Mouse (Mus musculus) CH12F3 (cell line): ENCODE results near the gene Wdr18.

Source experiments
- in situ Hi-C: fragments of 300-500 bp; cut with MboI; formaldehyde crosslinking; loops from 2 replicates; pipeline ENCODE4 v1.14.3; 2020; ENCODE audit warnings: low sequenced_read_pairs

Gene Wdr18

GRCm38 (mm10) chr10:79991099-79991498, 31.1 kb downstream of the Wdr18 start:
- in situ Hi-C loops = no loop called here

GRCm38 (mm10) chr10:79991548-79991947, 31.6 kb downstream of the Wdr18 start:
- in situ Hi-C loops = no loop called here

GRCm38 (mm10) chr10:79994397-79995115, 34.6 kb downstream of the Wdr18 start:
- in situ Hi-C loops = no loop called here

- in situ Hi-C loops = no loop called here
Measured at GRCm38 (mm10) chr10:79995636-79996035, 35.7 kb downstream of the Wdr18 start.

- in situ Hi-C loops = no loop called here
Measured at GRCm38 (mm10) chr10:79996272-79997033, 36.5 kb downstream of the Wdr18 start, which contains the start of gene Abca7. Gene Abca7, plus strand, starts transcription at chr10:79996494.

- in situ Hi-C loops = no loop called here
Measured at GRCm38 (mm10) chr10:79997034-79997760, 37.2 kb downstream of the Wdr18 start.

GRCm38 (mm10) chr10:79997819-79998218, 37.9 kb downstream of the Wdr18 start:
- in situ Hi-C loops = no loop called here

GRCm38 (mm10) chr10:80001945-80002344, 42.0 kb downstream of the Wdr18 start:
- in situ Hi-C loops = no loop called here

- in situ Hi-C loops = no loop called here
Measured at GRCm38 (mm10) chr10:80002829-80003228, 42.9 kb downstream of the Wdr18 start.

GRCm38 (mm10) chr10:80003374-80004232, 43.7 kb downstream of the Wdr18 start:
- in situ Hi-C loops = no loop called here

GRCm38 (mm10) chr10:80004233-80004705, 44.3 kb downstream of the Wdr18 start:
- in situ Hi-C loops = no loop called here

- in situ Hi-C loops = no loop called here
Measured at GRCm38 (mm10) chr10:80011740-80012139, 51.8 kb downstream of the Wdr18 start.

- in situ Hi-C loops = no loop called here
Measured at GRCm38 (mm10) chr10:80013609-80014008, 53.7 kb downstream of the Wdr18 start.

- in situ Hi-C loops = no loop called here
Measured at GRCm38 (mm10) chr10:80014484-80015290, 54.7 kb downstream of the Wdr18 start.

- in situ Hi-C loops = no loop called here
Measured at GRCm38 (mm10) chr10:80015583-80015982, 55.6 kb downstream of the Wdr18 start.

GRCm38 (mm10) chr10:80016511-80016910, 56.6 kb downstream of the Wdr18 start, which contains the start of gene Arhgap45:
Gene Arhgap45, plus strand, starts transcription at chr10:80016653.
- in situ Hi-C loops = no loop called here

- in situ Hi-C loops = no loop called here
Measured at GRCm38 (mm10) chr10:80016931-80017330, 57.0 kb downstream of the Wdr18 start.

- in situ Hi-C loops = no loop called here
Measured at GRCm38 (mm10) chr10:80017361-80017760, 57.4 kb downstream of the Wdr18 start.

- in situ Hi-C loops = no loop called here
Measured at GRCm38 (mm10) chr10:80017771-80018170, 57.8 kb downstream of the Wdr18 start.
